In the genomic region with DNA sequence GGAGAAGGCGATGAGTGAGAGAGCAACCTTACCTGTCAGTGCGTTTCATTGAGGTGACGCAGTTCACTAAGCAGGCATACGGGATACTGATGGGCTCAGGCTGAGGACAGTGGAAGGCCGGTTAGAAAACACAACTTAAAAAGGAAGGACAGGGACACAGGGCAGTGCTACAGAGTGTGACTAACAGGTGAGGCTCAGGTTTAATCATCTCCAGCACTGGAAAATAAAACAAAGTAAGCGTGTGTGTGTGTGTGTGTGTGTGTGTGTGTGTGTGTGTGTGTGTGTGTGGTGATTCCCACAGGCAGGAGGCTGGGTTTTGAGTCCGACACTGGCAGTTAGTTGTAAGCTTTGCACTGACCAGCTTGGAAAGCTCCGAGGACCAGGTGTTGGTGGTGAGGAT, we compare ENCODE assay signal across 24 mouse cellular contexts. TPM values are rescaled to one million over a fixed set of nuclear protein-coding genes. Genes with fewer than 3 reads are reported as not detected.
DNase-seq lines count a peak whose midpoint lies in the region; ATAC-seq and TF ChIP-seq lines count a peak whose summit lies in the region.
"Had no signal": no experiment of that assay in that cellular context is flagged by ENCODE, and none has a peak within 500 bp of the region (broad histone marks: within the 10 kb centered on the region; RNA-seq: fewer than 3 reads in every experiment).

No protein-coding gene starts in this region.

- no peak overlapping the region for H3K9ac ChIP-seq in intestine, postnatal 0 days (ENCODE audit: low read depth, low read length)
- no peak overlapping the region for H3K9ac ChIP-seq in intestine, embryonic 16.5 days (ENCODE audit: low read depth, low read length)
- H3K9ac ChIP-seq in kidney, postnatal 0 days (ENCODE audit: low read depth, low read length): no peak overlapping the region
- no peak overlapping the region for H3K9ac ChIP-seq in forebrain, postnatal 0 days
- H3K9ac ChIP-seq in midbrain, embryonic 11.5 days (ENCODE audit: low read length): no peak overlapping the region
- H3K9ac ChIP-seq: embryonic facial prominence, embryonic 12.5 days; forebrain, embryonic 12.5 days; hindbrain, embryonic 12.5 days had no signal

- 90% methylated on average over 8 of the region's 8 CpGs for WGBS in intestine, postnatal 0 days
- WGBS in intestine, embryonic 16.5 days: 89% methylated on average over 8 of the region's 8 CpGs
- WGBS in kidney, postnatal 0 days: 77% methylated on average over 8 of the region's 8 CpGs
- WGBS in forebrain, postnatal 0 days: 96% methylated on average over 8 of the region's 8 CpGs
- WGBS in midbrain, embryonic 11.5 days: 91% methylated on average over 8 of the region's 8 CpGs

- ATAC-seq in intestine, postnatal 0 days: no peak
- no peak for ATAC-seq in intestine, embryonic 16.5 days
- peak; percentile 86 for ATAC-seq in kidney, postnatal 0 days (replicated peaks; ENCODE audit: low FRiP score, low read depth)
- no peak for ATAC-seq in forebrain, postnatal 0 days
- no peak for ATAC-seq in midbrain, embryonic 11.5 days (ENCODE audit: low FRiP score)
- ATAC-seq: CD4-positive, CD25-positive, alpha-beta regulatory T cell, adult 4 months; forebrain, embryonic 16.5 days had no signal

- peaks cover 45% of the 10 kb centered on the region for H3K36me3 ChIP-seq in intestine, postnatal 0 days (ENCODE audit: control insufficient read depth, insufficient read depth)
- 0 out of 2 replicates have a peak, but pooled peaks cover 5% of the 10 kb centered on the region for H3K36me3 ChIP-seq in intestine, embryonic 16.5 days (ENCODE audit: control insufficient read depth, insufficient read depth, low read length)
- H3K36me3 ChIP-seq in kidney, postnatal 0 days (ENCODE audit: insufficient read depth, low read length): peaks cover 16% of the 10 kb centered on the region; the same call in 1 of the 2 replicates
- peaks cover 75% of the 10 kb centered on the region for H3K36me3 ChIP-seq in forebrain, postnatal 0 days (ENCODE audit: insufficient read depth)
- H3K36me3 ChIP-seq in midbrain, embryonic 11.5 days (ENCODE audit: control insufficient read depth, insufficient read depth, low read length): peaks cover 10% of the 10 kb centered on the region

- H3K4me1 ChIP-seq in intestine, postnatal 0 days (replicated peaks; ENCODE audit: control insufficient read depth, insufficient read depth, low read length): no peaks in the 10 kb centered on the region
- H3K4me1 ChIP-seq in intestine, embryonic 16.5 days (ENCODE audit: control insufficient read depth, insufficient read depth, low read length): 0 out of 2 replicates have a peak, but pooled peaks cover 5% of the 10 kb centered on the region
- H3K4me1 ChIP-seq in kidney, postnatal 0 days (replicated peaks; ENCODE audit: insufficient read depth, low read length): no peaks in the 10 kb centered on the region
- no peaks in the 10 kb centered on the region for H3K4me1 ChIP-seq in forebrain, postnatal 0 days (ENCODE audit: insufficient read depth)
- no peaks in the 10 kb centered on the region for H3K4me1 ChIP-seq in midbrain, embryonic 11.5 days (ENCODE audit: control insufficient read depth, insufficient read depth, low read length)
- H3K4me1 ChIP-seq: embryonic facial prominence, embryonic 12.5 days; forebrain, embryonic 12.5 days; heart, embryonic 10.5 days; hindbrain, embryonic 12.5 days had no signal

- H3K4me2 ChIP-seq in intestine, postnatal 0 days (replicated peaks; ENCODE audit: low read depth): no peak overlapping the region
- no peak overlapping the region for H3K4me2 ChIP-seq in intestine, embryonic 16.5 days (ENCODE audit: low read depth, low read length)
- H3K4me2 ChIP-seq in kidney, postnatal 0 days (ENCODE audit: low read length): no peak overlapping the region
- H3K4me2 ChIP-seq in forebrain, postnatal 0 days (ENCODE audit: low read depth): no peak overlapping the region
- H3K4me2 ChIP-seq in midbrain, embryonic 11.5 days: no peak overlapping the region
- H3K4me2 ChIP-seq: embryonic facial prominence, embryonic 12.5 days; forebrain, embryonic 12.5 days; hindbrain, embryonic 12.5 days had no signal

- H3K9me3 ChIP-seq in intestine, postnatal 0 days (ENCODE audit: control insufficient read depth): no peaks in the 10 kb centered on the region
- H3K9me3 ChIP-seq in intestine, embryonic 16.5 days (ENCODE audit: control insufficient read depth, low read length): no peaks in the 10 kb centered on the region
- no peaks in the 10 kb centered on the region for H3K9me3 ChIP-seq in kidney, postnatal 0 days (replicated peaks; ENCODE audit: low read length)
- H3K9me3 ChIP-seq in forebrain, postnatal 0 days (ENCODE audit: low read length): no peaks in the 10 kb centered on the region
- no peaks in the 10 kb centered on the region for H3K9me3 ChIP-seq in midbrain, embryonic 11.5 days (ENCODE audit: control insufficient read depth, low read length)
- H3K9me3 ChIP-seq: embryonic facial prominence, embryonic 12.5 days; forebrain, embryonic 12.5 days; G1E; heart, embryonic 10.5 days; hindbrain, embryonic 12.5 days had no signal

- no peak for TF ChIP-seq CTCF in intestine, postnatal 0 days (IDR thresholded peaks at IDR 0.05; ENCODE audit: low read depth)
- no peak for TF ChIP-seq CTCF in kidney, postnatal 0 days (IDR thresholded peaks at IDR 0.05; ENCODE audit: low read depth)
- TF ChIP-seq CTCF in forebrain, postnatal 0 days (IDR thresholded peaks at IDR 0.05; ENCODE audit: low read depth): no peak

- H3K4me3 ChIP-seq in intestine, postnatal 0 days (ENCODE audit: low read depth, low read length): no peak overlapping the region
- no peak overlapping the region for H3K4me3 ChIP-seq in intestine, embryonic 16.5 days (ENCODE audit: low read length)
- H3K4me3 ChIP-seq in kidney, postnatal 0 days (replicated peaks; ENCODE audit: low read depth, low read length): no peak overlapping the region
- no peak overlapping the region for H3K4me3 ChIP-seq in forebrain, postnatal 0 days (ENCODE audit: low read depth, low read length)
- H3K4me3 ChIP-seq in midbrain, embryonic 11.5 days (ENCODE audit: low read depth, low read length): no peak overlapping the region
- H3K4me3 ChIP-seq: embryonic facial prominence, embryonic 12.5 days; forebrain, embryonic 12.5 days; heart, embryonic 10.5 days; hindbrain, embryonic 12.5 days had no signal

- DNase-seq in kidney, adult 9 months: peak; percentile 68
- no peak for DNase-seq in kidney, postnatal 0 days (ENCODE audit: low spot score)
- peak; percentile 46 to 56 for DNase-seq in kidney, postnatal 36 days
- DNase-seq in forebrain, postnatal 0 days: no peak
- no peak for DNase-seq in midbrain, embryonic 11.5 days (ENCODE audit: low spot score, missing footprints)
- DNase-seq in c-Kit-positive CD71-positive TER-119-positive erythroid progenitor cells, embryonic 14.5 days (ENCODE audit: low spot score): no peak
- DNase-seq: adrenal gland, postnatal 10 days; B cell, adult 2 months; cerebellum, adult 11-12 months; cerebellum, adult 9-10 months; cerebellum, postnatal 25 days; gastrocnemius, postnatal 10 days; heart, adult 18-20 months; heart, postnatal 10 days; heart, postnatal 4 days had no signal

- H3K27ac ChIP-seq in intestine, postnatal 0 days (ENCODE audit: low read depth, low read length): peak overlapping the region; percentile 21; the same call in 1 of the 2 replicates
- no peak overlapping the region for H3K27ac ChIP-seq in intestine, embryonic 16.5 days (ENCODE audit: low read length)
- H3K27ac ChIP-seq in kidney, postnatal 0 days: peak overlapping the region; percentile 47
- no peak overlapping the region for H3K27ac ChIP-seq in forebrain, postnatal 0 days (ENCODE audit: low read depth, low read length)
- H3K27ac ChIP-seq in midbrain, embryonic 11.5 days (ENCODE audit: low read depth, low read length): no peak overlapping the region
- H3K27ac ChIP-seq: embryonic facial prominence, embryonic 12.5 days; forebrain, embryonic 12.5 days; heart, embryonic 10.5 days; hindbrain, embryonic 12.5 days had no signal

- H3K27me3 ChIP-seq in intestine, postnatal 0 days (replicated peaks; ENCODE audit: control insufficient read depth, insufficient read depth, low read length): no peaks in the 10 kb centered on the region
- no peaks in the 10 kb centered on the region for H3K27me3 ChIP-seq in intestine, embryonic 16.5 days (replicated peaks; ENCODE audit: control insufficient read depth, insufficient read depth, low read length)
- H3K27me3 ChIP-seq in kidney, postnatal 0 days (ENCODE audit: insufficient read depth, low read length): no peaks in the 10 kb centered on the region
- no peaks in the 10 kb centered on the region for H3K27me3 ChIP-seq in forebrain, postnatal 0 days (ENCODE audit: insufficient read depth, low read length)
- no peaks in the 10 kb centered on the region for H3K27me3 ChIP-seq in midbrain, embryonic 11.5 days (ENCODE audit: control insufficient read depth, insufficient read depth, low read length)
- H3K27me3 ChIP-seq: embryonic facial prominence, embryonic 12.5 days; forebrain, embryonic 12.5 days; hindbrain, embryonic 12.5 days had no signal

RNA-seq across cellular contexts. Expression of a gene that starts 12.9 kb away (rescaled TPM):
- polyA plus RNA-seq in intestine, postnatal 0 days (2015; fragmentation: Nextera tagmentation; extraction: Ambion mirVana): 298 and 303 TPM in 2 replicates
- 266 and 271 TPM in 2 replicates for polyA plus RNA-seq in intestine, embryonic 16.5 days (2015; fragmentation: Nextera tagmentation; extraction: Ambion mirVana)
- polyA plus RNA-seq in kidney, postnatal 0 days (2015; fragmentation: Nextera tagmentation; extraction: Ambion mirVana): 94.5 and 103 TPM in 2 replicates
- total RNA-seq in forebrain, postnatal 0 days (2014; rRNA removed): 28.0 TPM in 2 replicates
- 29.6 and 33.5 TPM in 2 replicates for polyA plus RNA-seq in forebrain, postnatal 0 days (2015; fragmentation: Nextera tagmentation; extraction: Ambion mirVana)
- 55.0 and 63.3 TPM in 2 replicates for polyA plus RNA-seq in midbrain, embryonic 11.5 days (2014; fragmentation: Nextera tagmentation; extraction: Ambion mirVana)

RNA-seq across cellular contexts. Expression of a gene that starts 31.5 kb away (rescaled TPM):
- polyA plus RNA-seq in intestine, postnatal 0 days (2015; fragmentation: Nextera tagmentation; extraction: Ambion mirVana): 40.6 and 41.9 TPM in 2 replicates
- 49.2 and 56.4 TPM in 2 replicates for polyA plus RNA-seq in intestine, embryonic 16.5 days (2015; fragmentation: Nextera tagmentation; extraction: Ambion mirVana)
- 66.7 and 67.3 TPM in 2 replicates for polyA plus RNA-seq in kidney, postnatal 0 days (2015; fragmentation: Nextera tagmentation; extraction: Ambion mirVana)
- 35.6 and 41.5 TPM in 2 replicates for total RNA-seq in forebrain, postnatal 0 days (2014; rRNA removed)
- polyA plus RNA-seq in forebrain, postnatal 0 days (2015; fragmentation: Nextera tagmentation; extraction: Ambion mirVana): 66.4 and 66.5 TPM in 2 replicates
- polyA plus RNA-seq in midbrain, embryonic 11.5 days (2014; fragmentation: Nextera tagmentation; extraction: Ambion mirVana): 67.4 and 67.8 TPM in 2 replicates

RNA-seq across cellular contexts. Expression of a gene that starts 31.6 kb away (rescaled TPM):
- 650 and 657 TPM in 2 replicates for polyA plus RNA-seq in intestine, postnatal 0 days (2015; fragmentation: Nextera tagmentation; extraction: Ambion mirVana)
- 937 and 1,015 TPM in 2 replicates for polyA plus RNA-seq in intestine, embryonic 16.5 days (2015; fragmentation: Nextera tagmentation; extraction: Ambion mirVana)
- polyA plus RNA-seq in kidney, postnatal 0 days (2015; fragmentation: Nextera tagmentation; extraction: Ambion mirVana): 1,132 and 1,215 TPM in 2 replicates
- 1,175 and 1,405 TPM in 2 replicates for total RNA-seq in forebrain, postnatal 0 days (2014; rRNA removed)
- polyA plus RNA-seq in forebrain, postnatal 0 days (2015; fragmentation: Nextera tagmentation; extraction: Ambion mirVana): 694 and 787 TPM in 2 replicates
- polyA plus RNA-seq in midbrain, embryonic 11.5 days (2014; fragmentation: Nextera tagmentation; extraction: Ambion mirVana): 896 and 929 TPM in 2 replicates

Comparison
In these comparisons a context has a peak if more than half of its experiments do, and no peak if none do; other contexts are left out.
1. H3K27ac ChIP-seq: peak in intestine, postnatal 0 days (single experiment) and kidney, postnatal 0 days (single experiment); none in intestine, embryonic 16.5 days (single experiment), forebrain, postnatal 0 days (single experiment) and midbrain, embryonic 11.5 days (single experiment).
2. DNase-seq: peak in kidney, adult 9 months (single experiment) and kidney, postnatal 36 days (2 of 2); none in kidney, postnatal 0 days (single experiment), forebrain, postnatal 0 days (single experiment), midbrain, embryonic 11.5 days (single experiment) and c-Kit-positive CD71-positive TER-119-positive erythroid progenitor cells, embryonic 14.5 days (single experiment).